14 mouse cellular contexts compared by ENCODE assay signal in genomic region chr10:124082756-124083155, GRCm38 (mm10).
DNase-seq lines count a peak whose midpoint lies in the region; ATAC-seq and TF ChIP-seq lines count a peak whose summit lies in the region.
"Had no signal": no experiment of that assay in that cellular context is flagged by ENCODE, and none has a peak within 500 bp of the region (broad histone marks: within the 10 kb centered on the region; RNA-seq: fewer than 3 reads in every experiment).

No protein-coding gene starts in this region.

- no peaks in the 10 kb centered on the region for H3K79me2 ChIP-seq in heart, adult 2 months (replicated peaks; ENCODE audit: control insufficient read depth, insufficient read depth, low read length)

- peak; percentile 47 for DNase-seq in forebrain, embryonic 14.5 days (ENCODE audit: low spot score)
- DNase-seq in forebrain, embryonic 11.5 days (ENCODE audit: low spot score): no peak
- DNase-seq in lung, adult 2 months: no peak
- DNase-seq in heart, adult 2 months: peak in 1 of 2 experiments; percentile 58
- DNase-seq in heart, postnatal 36 days: peak; percentile 14 to 25
- no peak for DNase-seq in liver
- DNase-seq in adrenal gland, postnatal 25 days: no peak
- DNase-seq: right cerebral cortex, adult 18-20 months; thymus, postnatal 14 days had no signal

- H3K27ac ChIP-seq in forebrain, embryonic 14.5 days (ENCODE audit: low read depth, low read length): no peak overlapping the region
- no peak overlapping the region for H3K27ac ChIP-seq in forebrain, embryonic 11.5 days (ENCODE audit: low read depth, low read length)
- H3K27ac ChIP-seq in lung, embryonic 15.5 days: no peak overlapping the region
- H3K27ac ChIP-seq in heart, adult 2 months: peak overlapping the region; percentile 36; the same call in 1 of the 2 replicates
- H3K27ac ChIP-seq: intestine, embryonic 15.5 days; neural tube, embryonic 15.5 days had no signal

- no peaks in the 10 kb centered on the region for H3K36me3 ChIP-seq in forebrain, embryonic 14.5 days (ENCODE audit: control insufficient read depth, insufficient read depth, low read length)
- H3K36me3 ChIP-seq in forebrain, embryonic 11.5 days (ENCODE audit: control insufficient read depth, insufficient read depth, low read length): no peaks in the 10 kb centered on the region
- no peaks in the 10 kb centered on the region for H3K36me3 ChIP-seq in lung, embryonic 15.5 days
- no peaks in the 10 kb centered on the region for H3K36me3 ChIP-seq in heart, adult 2 months (ENCODE audit: control insufficient read depth, insufficient read depth, low read length)
- H3K36me3 ChIP-seq: intestine, embryonic 15.5 days; neural tube, embryonic 15.5 days had no signal

- intact Hi-C loops in heart, adult 2 months (cut with DNase I): no loop called here
- intact Hi-C loops in heart, postnatal 36 days (cut with DNase I): no loop called here

- no peak overlapping the region for H3K4me3 ChIP-seq in forebrain, embryonic 14.5 days (ENCODE audit: low read depth, low read length)
- no peak overlapping the region for H3K4me3 ChIP-seq in forebrain, embryonic 11.5 days (ENCODE audit: low read depth, low read length)
- H3K4me3 ChIP-seq in lung, embryonic 15.5 days: no peak overlapping the region
- H3K4me3 ChIP-seq in lung, adult 2 months (replicated peaks; ENCODE audit: extremely low read depth, low read depth, low read length): no peak overlapping the region
- H3K4me3 ChIP-seq in heart, adult 2 months: no peak overlapping the region
- H3K4me3 ChIP-seq: erythroblast, embryonic 14.5 days; intestine, embryonic 15.5 days; neural tube, embryonic 15.5 days had no signal

- no peak for TF ChIP-seq POLR2A in lung, adult 2 months (IDR thresholded peaks at IDR 0.05; ENCODE audit: borderline replicate concordance, extremely low read depth, low read depth, low read length)
- TF ChIP-seq POLR2A in heart, adult 2 months (IDR thresholded peaks at IDR 0.05; ENCODE audit: insufficient read depth, low read depth, low read length): no peak

- H3K9me3 ChIP-seq in forebrain, embryonic 14.5 days (replicated peaks; ENCODE audit: control insufficient read depth, low read length): no peaks in the 10 kb centered on the region
- no peaks in the 10 kb centered on the region for H3K9me3 ChIP-seq in forebrain, embryonic 11.5 days (ENCODE audit: control insufficient read depth, low read length)
- no peaks in the 10 kb centered on the region for H3K9me3 ChIP-seq in lung, embryonic 15.5 days
- H3K9me3 ChIP-seq: intestine, embryonic 15.5 days; neural tube, embryonic 15.5 days had no signal

- no peaks in the 10 kb centered on the region for H3K4me1 ChIP-seq in forebrain, embryonic 14.5 days (ENCODE audit: control insufficient read depth, insufficient read depth, low read length)
- no peaks in the 10 kb centered on the region for H3K4me1 ChIP-seq in forebrain, embryonic 11.5 days (replicated peaks; ENCODE audit: control insufficient read depth, insufficient read depth, low read length)
- H3K4me1 ChIP-seq in lung, embryonic 15.5 days: no peaks in the 10 kb centered on the region
- H3K4me1 ChIP-seq in lung, adult 2 months (ENCODE audit: control insufficient read depth, insufficient read depth, low read length): no peaks in the 10 kb centered on the region
- H3K4me1 ChIP-seq in heart, adult 2 months (ENCODE audit: control insufficient read depth, insufficient read depth, low read length): no peaks in the 10 kb centered on the region
- H3K4me1 ChIP-seq: intestine, embryonic 15.5 days; neural tube, embryonic 15.5 days had no signal

- 58% methylated on average over 3 of the region's 3 CpGs for WGBS in forebrain, embryonic 14.5 days
- 83% methylated on average over 3 of the region's 3 CpGs for WGBS in forebrain, embryonic 11.5 days
- WGBS in lung, embryonic 15.5 days: 32% methylated on average over 3 of the region's 3 CpGs
- 43% methylated on average over 3 of the region's 3 CpGs for WGBS in lung, adult 2 months
- WGBS in heart, adult 2 months: 12% methylated on average over 3 of the region's 3 CpGs

- no peak for TF ChIP-seq EP300 in heart, adult 2 months (IDR thresholded peaks at IDR 0.05; ENCODE audit: insufficient read depth, low read depth, low read length)

- H3K27me3 ChIP-seq in forebrain, embryonic 14.5 days (replicated peaks; ENCODE audit: control insufficient read depth, insufficient read depth, low read length): no peaks in the 10 kb centered on the region
- no peaks in the 10 kb centered on the region for H3K27me3 ChIP-seq in forebrain, embryonic 11.5 days (ENCODE audit: control insufficient read depth, insufficient read depth, low read length)
- H3K27me3 ChIP-seq in lung, embryonic 15.5 days: no peaks in the 10 kb centered on the region
- no peaks in the 10 kb centered on the region for H3K27me3 ChIP-seq in heart, adult 2 months (ENCODE audit: control insufficient read depth, insufficient read depth, low read length)
- H3K27me3 ChIP-seq: intestine, embryonic 15.5 days; neural tube, embryonic 15.5 days had no signal

- no peak overlapping the region for H3K9ac ChIP-seq in forebrain, embryonic 14.5 days (ENCODE audit: low read length)
- H3K9ac ChIP-seq in forebrain, embryonic 11.5 days (ENCODE audit: low read length): no peak overlapping the region
- no peak overlapping the region for H3K9ac ChIP-seq in lung, embryonic 15.5 days
- H3K9ac ChIP-seq in heart, adult 2 months (ENCODE audit: low read depth, low read length): no peak overlapping the region
- H3K9ac ChIP-seq: intestine, embryonic 15.5 days; neural tube, embryonic 15.5 days had no signal

- H3K4me2 ChIP-seq in forebrain, embryonic 14.5 days (ENCODE audit: low read length): no peak overlapping the region
- no peak overlapping the region for H3K4me2 ChIP-seq in forebrain, embryonic 11.5 days (ENCODE audit: low read depth, low read length, severe bottlenecking)
- no peak overlapping the region for H3K4me2 ChIP-seq in lung, embryonic 15.5 days
- H3K4me2 ChIP-seq: intestine, embryonic 15.5 days; neural tube, embryonic 15.5 days had no signal

- no peak for TF ChIP-seq CTCF in lung, adult 2 months (IDR thresholded peaks at IDR 0.05; ENCODE audit: insufficient read depth, low read length)
- TF ChIP-seq CTCF in heart, adult 2 months (IDR thresholded peaks at IDR 0.05): 0 out of 2 replicates have a peak, but pooled peaks have one; percentile 20

- peak; percentile 50; the same call in 1 of the 2 replicates for ATAC-seq in forebrain, embryonic 14.5 days
- ATAC-seq in forebrain, embryonic 11.5 days (replicated peaks; ENCODE audit: low FRiP score): no peak
- 0 out of 2 replicates have a peak, but pooled peaks have one; percentile 49 for ATAC-seq in lung, embryonic 15.5 days (ENCODE audit: borderline replicate concordance, extremely low read depth, low FRiP score, low TSS enrichment)
- ATAC-seq: intestine, embryonic 15.5 days; midbrain, embryonic 16.5 days had no signal

Comparison
In these comparisons a context has a peak if more than half of its experiments do, and no peak if none do; other contexts are left out.
1. DNase-seq: peak in forebrain, embryonic 14.5 days (single experiment) and heart, postnatal 36 days (2 of 2); none in forebrain, embryonic 11.5 days (single experiment), lung, adult 2 months (single experiment), liver (single experiment) and adrenal gland, postnatal 25 days (single experiment).